Mouse (Mus musculus) cerebellum, postnatal 4 days (tissue): Measurements from ENCODE around the gene Syt7.
A peak's percentile ranks its signal among the peaks of the same experiment; 100 is the strongest.

Experiments used
- DNase-seq, 2 experiments: peaks; one replicate each; pipeline ENCODE4 v3.0.0; 2022; ENCODE audit warnings: low spot score in 2 of 2, mixed read lengths in 1 of 2

Gene Syt7

GRCm38 (mm10) chr19:10387660-10388059, 1.2 kb upstream of the Syt7 start:
- DNase-seq = no peak

GRCm38 (mm10) chr19:10389391-10390098, 655 bp downstream of the Syt7 start:
- no peak for DNase-seq

- DNase-seq = no peak
Measured at GRCm38 (mm10) chr19:10390099-10390680, 1.3 kb downstream of the Syt7 start.

- DNase-seq = no peak
Measured at GRCm38 (mm10) chr19:10391028-10391427, 2.1 kb downstream of the Syt7 start.

DNA sequence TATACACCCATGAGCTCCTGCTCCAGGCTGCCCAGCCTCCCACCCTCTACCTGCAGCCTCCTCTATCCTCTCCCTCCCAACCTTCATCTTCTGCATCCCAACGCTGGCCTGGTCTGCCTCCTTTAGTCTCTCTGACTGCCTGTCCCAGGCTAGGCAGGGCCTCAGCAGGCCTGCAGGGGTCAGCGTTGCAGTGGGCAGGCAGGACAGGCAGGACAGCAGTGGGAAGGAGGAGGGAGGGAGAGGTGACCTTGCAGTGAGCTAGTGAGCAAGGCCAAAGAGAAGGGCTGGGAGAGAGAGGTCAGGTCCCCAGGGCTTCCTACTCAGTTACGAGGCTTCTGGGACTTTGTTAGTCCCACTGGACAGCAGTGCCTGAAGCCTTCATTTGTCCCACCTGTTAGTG, 3.1 kb downstream of the Syt7 start:
- DNase-seq = no peak

GRCm38 (mm10) chr19:10393471-10393870, 4.6 kb downstream of the Syt7 start:
- no peak for DNase-seq

GRCm38 (mm10) chr19:10393874-10394500, 5.1 kb downstream of the Syt7 start:
- no peak for DNase-seq

DNA sequence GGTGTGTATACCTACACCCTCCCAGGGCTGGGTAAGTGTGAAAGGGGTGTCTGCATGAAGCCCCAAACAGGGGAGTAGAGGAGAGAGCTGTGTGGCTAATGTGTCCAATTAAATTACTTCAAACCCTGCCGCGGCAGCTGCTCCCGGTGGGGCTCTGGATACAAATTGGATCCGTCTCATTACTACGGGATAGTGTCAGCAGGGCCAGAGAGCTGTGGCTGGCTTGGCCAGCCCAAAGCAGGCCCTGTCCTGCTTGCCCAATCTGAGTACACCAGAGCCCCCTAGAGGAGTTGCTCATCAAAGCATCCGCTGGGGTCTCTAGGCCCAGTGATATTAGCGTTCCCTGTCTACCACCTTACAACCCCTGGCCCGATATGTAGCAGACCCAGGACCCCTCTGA, 6.3 kb downstream of the Syt7 start:
- DNase-seq = peak in 1 of 2 experiments; percentile 62

- no peak for DNase-seq
Measured at GRCm38 (mm10) chr19:10396962-10397361, 8.1 kb downstream of the Syt7 start.

DNA sequence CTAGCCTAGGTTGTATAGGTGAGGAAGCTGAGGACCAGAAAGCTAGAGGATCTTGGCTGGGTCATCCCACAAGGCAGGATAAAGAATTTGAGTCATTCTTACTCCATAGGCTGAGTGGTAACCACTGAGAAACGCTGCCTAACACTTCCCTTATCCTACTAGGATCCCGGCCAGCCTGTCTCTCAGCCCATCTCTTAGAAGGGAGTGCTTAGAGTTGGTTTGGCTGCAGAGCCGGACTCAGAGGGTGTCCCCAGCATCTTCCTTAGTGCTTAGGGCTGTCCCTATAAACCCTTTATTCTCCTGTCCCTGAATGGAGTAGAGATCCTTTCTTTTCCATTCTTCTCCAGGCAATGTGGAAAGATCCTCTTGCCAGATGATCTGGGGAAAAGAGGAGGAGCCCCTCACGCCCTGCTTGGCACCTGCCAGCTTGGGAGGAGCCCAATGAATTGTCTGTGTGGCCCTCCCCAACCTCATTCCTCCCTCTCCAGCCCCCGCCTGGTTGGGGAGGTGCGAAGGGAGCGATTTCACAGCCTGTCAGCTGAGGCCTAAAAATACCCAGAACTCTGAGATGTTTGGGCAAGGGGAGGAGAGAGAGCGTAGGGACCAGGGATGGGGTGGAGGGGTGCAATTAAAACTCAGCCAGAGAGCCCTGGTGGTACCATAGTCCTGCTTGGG, 8.7 kb downstream of the Syt7 start:
- no peak for DNase-seq

- DNase-seq = no peak
Measured at GRCm38 (mm10) chr19:10398296-10398695, 9.4 kb downstream of the Syt7 start.

GRCm38 (mm10) chr19:10402771-10403494, 14.0 kb downstream of the Syt7 start:
- peak in 1 of 2 experiments; percentile 65 for DNase-seq

DNA sequence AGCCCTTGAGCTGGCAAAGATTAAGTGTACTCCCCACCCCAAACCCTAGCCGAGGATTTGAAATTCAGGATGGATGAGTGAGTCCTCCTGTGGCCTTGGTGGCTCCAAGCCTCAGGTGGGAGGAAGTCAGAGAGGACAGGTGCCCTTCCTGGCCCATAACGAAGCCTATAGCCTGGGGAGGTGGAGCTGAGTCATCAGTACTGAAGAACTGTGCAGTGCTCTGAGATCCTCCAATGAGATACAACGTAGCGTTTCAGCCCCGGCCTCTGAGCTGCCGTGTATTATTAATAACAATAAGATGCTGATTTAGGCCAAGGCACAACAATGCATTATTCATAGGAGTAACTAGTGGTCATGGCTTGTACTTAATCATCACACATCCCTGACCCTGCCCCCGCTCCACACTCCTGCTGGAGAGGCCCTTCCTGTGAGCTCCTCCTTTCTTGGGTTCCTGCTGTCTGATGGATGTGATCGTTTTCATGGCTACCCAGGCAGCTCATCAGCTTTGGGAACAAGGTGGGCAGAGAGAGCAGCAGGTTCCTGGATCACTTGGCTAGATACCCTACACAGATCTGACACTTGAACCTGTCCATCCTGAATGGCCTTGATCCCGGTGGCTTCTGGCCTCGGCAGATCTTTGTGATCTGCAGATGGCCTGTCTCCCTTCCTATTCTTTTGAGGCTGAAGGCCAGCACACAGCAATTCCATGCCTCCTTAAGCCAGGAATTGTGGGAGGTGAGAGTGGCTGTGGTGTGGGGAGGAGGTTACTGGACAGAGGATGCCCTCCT, 14.9 kb downstream of the Syt7 start:
- DNase-seq = no peak

GRCm38 (mm10) chr19:10404424-10404823, 15.5 kb downstream of the Syt7 start:
- no peak for DNase-seq

- no peak for DNase-seq
Measured at GRCm38 (mm10) chr19:10404911-10405310, 16.0 kb downstream of the Syt7 start.

GRCm38 (mm10) chr19:10413701-10414242, 24.9 kb downstream of the Syt7 start:
- no peak for DNase-seq

DNA sequence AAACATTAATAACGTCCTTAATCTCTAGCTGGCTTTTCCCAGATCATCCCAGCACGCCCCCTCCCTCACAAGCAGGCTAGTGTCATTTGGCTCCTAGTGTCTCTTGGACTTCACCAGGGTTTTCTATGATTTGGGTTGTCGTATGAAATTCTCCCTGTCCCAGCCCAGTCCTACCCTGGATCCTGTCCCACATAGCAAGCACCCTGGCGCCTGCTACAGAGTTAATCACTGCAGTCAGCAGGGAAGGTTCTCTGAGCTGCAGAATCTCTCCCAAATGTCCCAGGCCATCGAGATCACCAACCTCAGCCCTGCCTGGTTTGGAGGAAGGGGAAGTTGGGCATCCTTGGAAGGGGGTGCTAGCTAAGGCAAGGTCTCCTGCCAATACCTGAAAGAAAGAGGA, 26.6 kb downstream of the Syt7 start:
- no peak for DNase-seq

GRCm38 (mm10) chr19:10416889-10417288, 28.0 kb downstream of the Syt7 start:
- DNase-seq = peak in 1 of 2 experiments; percentile 45

- peak in 1 of 2 experiments; percentile 73 for DNase-seq
Measured at GRCm38 (mm10) chr19:10417436-10417835, 28.5 kb downstream of the Syt7 start.
